Comparison of ENCODE assay signal across 16 mouse cellular contexts in genomic region chr13:117658414-117659175, GRCm38 (mm10). TPM values are rescaled to one million over a fixed set of nuclear protein-coding genes. Genes with fewer than 3 reads are reported as not detected.
DNase-seq lines count a peak whose midpoint lies in the region; TF ChIP-seq lines count a peak whose summit lies in the region.
"Had no signal": no experiment of that assay in that cellular context is flagged by ENCODE, and none has a peak within 500 bp of the region (broad histone marks: within the 10 kb centered on the region; RNA-seq: fewer than 3 reads in every experiment).

No protein-coding gene starts in this region.

- TF ChIP-seq CTCF in cortical plate, adult 2 months (IDR thresholded peaks at IDR 0.05; ENCODE audit: extremely low read depth, insufficient read depth, low read length), result no peak
- TF ChIP-seq CTCF in lung, adult 2 months (IDR thresholded peaks at IDR 0.05; ENCODE audit: insufficient read depth, low read length), result no peak

- H3K4me3 ChIP-seq in cortical plate, adult 2 months (ENCODE audit: insufficient read depth, low read length), result no peak overlapping the region
- H3K4me3 ChIP-seq in lung, adult 2 months (replicated peaks; ENCODE audit: extremely low read depth, low read depth, low read length), result no peak overlapping the region
- H3K4me3 ChIP-seq: embryonic facial prominence, embryonic 10.5 days; heart, embryonic 13.5 days; hindbrain, embryonic 15.5 days; liver, embryonic 12.5 days; neural tube, embryonic 13.5 days had no signal

- DNase-seq in left cerebral cortex, postnatal 4 days, result peak; percentile 48
- DNase-seq in left cerebral cortex, adult 9 months (ENCODE audit: low spot score in 2 of 2), result no peak
- peak; percentile 92 for DNase-seq in brain, adult 2 months (ENCODE audit: low read depth, low spot score)
- peak; percentile 83 for DNase-seq in cerebellum, adult 11-12 months
- no peak for DNase-seq in heart, postnatal 25 days (ENCODE audit: low spot score)
- no peak for DNase-seq in lung, adult 2 months
- DNase-seq: thymus, adult 2 months had no signal

- peaks cover 3% of the 10 kb centered on the region; the same call in 1 of the 2 replicates for H3K4me1 ChIP-seq in cortical plate, adult 2 months (ENCODE audit: control insufficient read depth, insufficient read depth, low read length)
- H3K4me1 ChIP-seq in lung, adult 2 months (ENCODE audit: control insufficient read depth, insufficient read depth, low read length), result no peaks in the 10 kb centered on the region
- H3K4me1 ChIP-seq: embryonic facial prominence, embryonic 10.5 days; heart, embryonic 13.5 days; hindbrain, embryonic 15.5 days; liver, embryonic 12.5 days; neural tube, embryonic 13.5 days had no signal

- TF ChIP-seq POLR2A in cortical plate, adult 2 months (IDR thresholded peaks at IDR 0.05; ENCODE audit: extremely low read depth, insufficient read depth, low read length), result no peak
- no peak for TF ChIP-seq POLR2A in lung, adult 2 months (IDR thresholded peaks at IDR 0.05; ENCODE audit: borderline replicate concordance, extremely low read depth, low read depth, low read length)

- H3K27ac ChIP-seq in cortical plate, adult 2 months (ENCODE audit: insufficient read depth, low read length), result peak overlapping the region; percentile 37
- H3K27ac ChIP-seq: embryonic facial prominence, embryonic 10.5 days; heart, embryonic 13.5 days; hindbrain, embryonic 15.5 days; liver, embryonic 12.5 days; neural tube, embryonic 13.5 days had no signal

- WGBS in lung, adult 2 months, result 71% methylated on average over 17 of the region's 17 CpGs

- intact Hi-C loops in left cerebral cortex, postnatal 4 days (cut with DNase I), result no loop called here
- intact Hi-C loops in heart, postnatal 25 days (cut with DNase I), result no loop called here

RNA-seq across cellular contexts. Expression of gene Hcn1, which starts 56.5 kb away (rescaled TPM):
- total RNA-seq in left cerebral cortex, postnatal 4 days (2021), result 10 to 100 TPM; 19.3 to 19.6 TPM
- polyA plus RNA-seq in cortical plate, adult 2 months (2012; rRNA removed), result 11.6 and 11.9 TPM in 2 replicates
- total RNA-seq in heart, postnatal 25 days (2021), result 1 to 10 TPM; 1.1 to 1.7 TPM
- polyA plus RNA-seq in lung, adult 2 months (2012; rRNA removed), result 0.17 and 0.19 TPM in 2 replicates
- total RNA-seq: CH12.LX; megakaryocyte-erythroid progenitor cell, adult 5-6 weeks had no signal
- polyA plus RNA-seq: kidney, embryonic 14.5 days had no signal

Comparison
In these comparisons a context has a peak if more than half of its experiments do, and no peak if none do; other contexts are left out.
1. DNase-seq: peak in left cerebral cortex, postnatal 4 days (single experiment), brain, adult 2 months (single experiment) and cerebellum, adult 11-12 months (single experiment); none in left cerebral cortex, adult 9 months (0 of 2), heart, postnatal 25 days (single experiment) and lung, adult 2 months (single experiment).
2. RNA of gene Hcn1, which starts 56.5 kb away (total RNA-seq): 19.3 to 19.6 TPM in left cerebral cortex, postnatal 4 days; 1.1 to 1.7 TPM in heart, postnatal 25 days; every median in the first group is over 4 times any median in the second.